Mouse (Mus musculus): ENCODE data around the gene Gm2016.
"Not testable (repeated sequence)": the region's sequence is repeated elsewhere in the genome, so short reads cannot be mapped to it uniquely, and the experiment has no call there.

DNA sequence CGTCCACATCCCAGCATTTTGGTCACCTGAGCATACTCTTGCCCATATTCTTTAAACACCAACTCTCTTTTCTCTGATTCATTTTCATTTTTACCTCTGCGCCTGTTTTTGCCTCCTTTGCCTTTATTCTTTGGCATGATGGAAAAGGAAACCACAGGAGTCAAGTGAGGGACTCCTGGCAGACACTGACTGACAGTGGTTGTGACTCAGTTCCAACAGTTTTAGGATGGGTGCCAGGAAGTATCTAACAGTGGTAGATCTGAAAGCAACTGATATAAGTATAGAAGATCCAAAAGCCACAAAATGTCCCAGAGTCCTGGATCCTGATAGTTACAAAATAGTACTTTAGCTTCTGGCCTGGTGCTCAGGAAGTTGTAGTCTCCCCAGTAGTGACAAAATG lies 45.8 kb downstream of the Gm2016 start, which contains the start of gene Gm2035:
- TF ChIP-seq CTCF (conservative IDR thresholded peaks at IDR 0.05; ENCODE audit: low read length); NANOG (IDR thresholded peaks at IDR 0.05; ENCODE audit: borderline replicate concordance, low read length): not testable (repeated sequence)

All from E14TG2a.4 (cell line).